Mouse (Mus musculus) G1E (cell line): ENCODE data around the gene Uspl1.

Experiments used
- CTCF ChIP-seq: IDR thresholded peaks from 2 replicates; pipeline ENCODE4 v1.5.1; 2012; ENCODE audit warnings: low read depth, low read length, inconsistent platforms, mixed read lengths
- GATA1 ChIP-seq: IDR thresholded peaks from 2 replicates; pipeline ENCODE4 v1.6.1; 2012; ENCODE audit warnings: borderline replicate concordance, low read length, inconsistent platforms, mixed read lengths
- TAL1 ChIP-seq: conservative IDR thresholded peaks from 2 replicates; pipeline ENCODE4 v1.6.1; 2012; ENCODE audit warnings: low read depth, low read length, inconsistent platforms, mixed read lengths

DNA sequence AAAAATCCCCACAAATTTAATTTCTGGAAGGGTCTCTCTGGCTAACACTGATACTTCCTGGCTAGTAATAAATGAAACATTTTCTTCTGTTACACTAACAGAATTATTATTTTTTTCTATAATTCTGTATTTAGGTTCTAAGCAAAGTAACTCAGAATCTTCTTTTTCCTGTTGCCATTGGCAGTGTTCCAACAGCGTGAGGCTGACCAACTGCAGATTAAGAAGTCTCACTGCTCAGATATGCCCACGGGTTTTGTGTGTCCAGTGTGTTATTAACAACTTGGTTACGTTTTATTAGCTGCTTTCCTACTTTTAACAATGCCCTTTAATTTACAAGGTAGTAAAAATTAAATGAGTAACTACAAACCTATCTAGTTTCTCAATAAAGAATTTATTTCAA, 46.7 kb upstream of the Uspl1 start:
- TF ChIP-seq CTCF: no peak
- no peak for TF ChIP-seq GATA1
- TF ChIP-seq TAL1: no peak
